Mouse (Mus musculus): ENCODE results near the gene Ghr.

DNA sequence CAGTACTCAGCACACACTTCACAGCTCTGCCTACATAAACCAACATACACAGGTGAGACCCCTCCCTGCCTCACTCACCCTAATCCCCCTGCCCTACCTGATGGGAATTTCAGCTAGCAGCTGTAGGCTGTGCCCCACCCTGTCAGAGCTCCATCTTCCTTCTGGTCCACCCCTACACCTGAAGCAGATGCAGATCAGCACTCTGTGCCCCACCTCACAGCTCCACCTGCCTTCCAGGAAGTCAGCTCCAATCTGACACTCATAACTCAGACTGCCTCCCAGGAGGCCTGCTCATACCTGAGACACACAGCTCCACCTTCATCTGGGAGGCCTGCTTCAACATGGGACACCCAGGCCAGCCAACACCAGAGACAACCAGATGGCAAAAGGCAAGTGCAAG lies 192.6 kb downstream of the Ghr start:
- TF ChIP-seq POLR2A (IDR thresholded peaks at IDR 0.05; ENCODE audit: low read depth, low read length) (no peak), CTCF (conservative IDR thresholded peaks at IDR 0.05; ENCODE audit: insufficient read depth, insufficient read length, low read depth, low read length) (no peak)
